Mouse (Mus musculus) liver, adult 2 months (tissue): ENCODE measurements at regions not wholly inside any gene's neighbourhood (a gene's known extent, or its start where the extent isn't known, plus 50 kb on each side); places are given as distances from the start of the nearest gene placed in this dataset.

Source experiments
- DNase-seq: peaks from one replicate; pipeline ENCODE4 v3.0.0-alpha.2; 2011; ENCODE audit warnings: low read depth, low spot score; ENCODE audit errors: extremely low read depth
- H3K27ac ChIP-seq: fragments of 200-500 bp; replicated peaks from 2 replicates; pipeline ENCODE4 v1.5.1; 2012; ENCODE audit warnings: low read depth, mild to moderate bottlenecking, control low read depth, inconsistent platforms, low read length; ENCODE audit not compliant: insufficient read depth
- H3K27me3 ChIP-seq: fragments of 200-500 bp; 2 replicates; pipeline ENCODE4 v1.6.1; 2012; ENCODE audit warnings: mild to moderate bottlenecking, moderate library complexity, low read length, inconsistent platforms; ENCODE audit not compliant: control insufficient read depth, insufficient read depth
- H3K36me3 ChIP-seq: fragments of 200-500 bp; 2 replicates; pipeline ENCODE4 v1.6.1; 2012; ENCODE audit warnings: low read length, inconsistent platforms; ENCODE audit not compliant: control insufficient read depth, insufficient read depth
- H3K4me1 ChIP-seq: fragments of 200-500 bp; 2 replicates; pipeline ENCODE4 v1.6.1; 2011; ENCODE audit warnings: low read length; ENCODE audit not compliant: control insufficient read depth, insufficient read depth
- H3K4me3 ChIP-seq: fragments of 200-500 bp; 2 replicates; pipeline ENCODE4 v1.5.1; 2011; ENCODE audit warnings: low read depth, mild to moderate bottlenecking, control low read depth, low read length, moderate library complexity; ENCODE audit not compliant: insufficient read depth
- H3K79me2 ChIP-seq: fragments of 200-500 bp; 2 replicates; pipeline ENCODE4 v1.6.1; 2012; ENCODE audit warnings: inconsistent platforms, mild to moderate bottlenecking, low read length, moderate library complexity; ENCODE audit not compliant: control insufficient read depth, insufficient read depth
- H3K9ac ChIP-seq: fragments of 200-500 bp; 2 replicates; pipeline ENCODE4 v1.6.1; 2012; ENCODE audit warnings: low read depth, mild to moderate bottlenecking, control low read depth, inconsistent platforms, low read length
- CTCF ChIP-seq: fragments of 200-500 bp; IDR thresholded peaks from 2 replicates; pipeline ENCODE4 v1.5.1; 2011; ENCODE audit warnings: low read depth, low read length, control low read depth
- POLR2A ChIP-seq: fragments of 200-500 bp; IDR thresholded peaks from 2 replicates; pipeline ENCODE4 v1.6.1; 2011; ENCODE audit warnings: low read length, control low read depth; ENCODE audit not compliant: insufficient read depth; ENCODE audit errors: extremely low read depth
- WGBS: fragments of 180-500 bp; shearing (Covaris S2); methylation state at CpG from one replicate; pipeline ENCODE4 v1.1.7; 2018; 5-methylcytosine and 5-hydroxymethylcytosine counted together

DNA sequence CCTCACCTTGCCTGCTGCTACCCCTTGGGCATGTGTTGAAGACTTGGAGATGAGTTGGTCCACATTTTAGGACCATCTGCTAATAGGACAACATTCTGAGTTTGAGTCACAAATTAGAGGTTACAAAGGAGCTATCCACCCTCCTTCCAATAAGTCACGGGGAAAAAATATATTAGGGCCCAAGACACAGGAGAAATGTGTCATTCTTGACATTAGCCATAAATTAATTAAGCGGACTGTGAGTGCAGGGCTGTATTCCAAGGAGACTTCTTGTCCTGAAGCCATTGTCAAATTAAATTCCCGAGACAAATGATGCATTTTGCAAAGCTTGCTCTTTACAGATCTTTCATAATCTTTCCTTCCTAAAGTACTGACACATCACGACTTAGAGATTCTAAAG lies 79.2 kb downstream of the 1700020N01Rik start:
- WGBS: 83% methylated on average over 4 of the region's 4 CpGs

DNA sequence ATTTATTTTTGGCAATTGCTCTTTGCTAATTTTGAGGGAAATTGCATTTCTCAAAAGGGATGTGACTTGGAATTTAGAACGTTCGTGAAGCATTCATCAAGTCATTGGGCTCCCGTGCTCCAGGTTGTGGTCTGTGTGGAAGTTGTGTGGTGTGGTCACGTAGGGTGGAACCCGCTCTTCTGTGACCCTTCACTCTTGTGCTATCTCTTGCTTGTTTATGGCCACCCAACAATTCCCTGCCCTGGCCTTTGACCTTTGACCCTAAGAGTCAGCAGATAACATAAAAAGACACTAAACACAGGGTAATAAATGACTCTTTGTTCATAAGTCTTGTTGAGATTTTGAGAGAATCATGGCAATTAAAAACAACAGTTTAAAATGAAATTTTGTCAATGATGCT lies 79.7 kb downstream of the 1700020N01Rik start:
- Histone ChIP-seq H3K9ac (no peak overlapping the region), H3K36me3 (no peaks in the 10 kb centered on the region), H3K4me3 (no peak overlapping the region), H3K27me3 (no peaks in the 10 kb centered on the region), H3K27ac (no peak overlapping the region), H3K79me2 (no peaks in the 10 kb centered on the region), H3K4me1 (no peaks in the 10 kb centered on the region)
- no peak for DNase-seq
- TF ChIP-seq CTCF (no peak), POLR2A (no peak)
- 70% methylated on average over 5 of the region's 5 CpGs for WGBS

More for the DNA sequence above, 79.2 kb downstream of the 1700020N01Rik start:
- Histone ChIP-seq H3K27ac (no peak overlapping the region), H3K4me1 (no peaks in the 10 kb centered on the region), H3K27me3 (no peaks in the 10 kb centered on the region), H3K36me3 (no peaks in the 10 kb centered on the region), H3K4me3 (no peak overlapping the region), H3K9ac (no peak overlapping the region), H3K79me2 (no peaks in the 10 kb centered on the region)
- no peak for TF ChIP-seq POLR2A
- TF ChIP-seq CTCF: no peak
- DNase-seq: no peak

DNA sequence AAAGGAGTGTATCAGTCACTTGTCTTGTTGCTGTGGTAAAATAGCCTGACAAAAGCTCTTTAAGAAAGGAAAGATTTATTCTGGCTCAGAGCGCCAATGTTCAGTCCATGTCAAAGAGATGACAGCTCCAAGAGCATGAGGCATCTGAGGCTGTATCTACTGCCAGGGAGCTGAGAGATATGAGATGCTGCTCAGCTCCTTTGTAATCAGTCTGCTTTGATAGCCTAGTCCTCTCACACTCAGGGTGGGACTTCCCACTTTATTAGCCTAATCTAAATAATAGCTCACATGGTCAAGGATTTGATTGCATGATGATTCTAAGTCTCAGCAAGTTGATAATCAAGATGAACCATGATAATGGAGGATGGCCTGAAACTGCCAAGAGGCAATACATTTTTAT lies 80.9 kb downstream of the 1700020N01Rik start:
- Histone ChIP-seq H3K27ac (no peak overlapping the region), H3K79me2 (no peaks in the 10 kb centered on the region), H3K27me3 (no peaks in the 10 kb centered on the region), H3K4me1 (0 out of 2 replicates have a peak, but pooled peaks cover 3% of the 10 kb centered on the region), H3K9ac (no peak overlapping the region), H3K36me3 (no peaks in the 10 kb centered on the region), H3K4me3 (no peak overlapping the region)
- DNase-seq: no peak
- TF ChIP-seq CTCF: no peak
- TF ChIP-seq POLR2A: no peak
- WGBS: 94% methylated on average over 1 of the region's 1 CpGs

DNA sequence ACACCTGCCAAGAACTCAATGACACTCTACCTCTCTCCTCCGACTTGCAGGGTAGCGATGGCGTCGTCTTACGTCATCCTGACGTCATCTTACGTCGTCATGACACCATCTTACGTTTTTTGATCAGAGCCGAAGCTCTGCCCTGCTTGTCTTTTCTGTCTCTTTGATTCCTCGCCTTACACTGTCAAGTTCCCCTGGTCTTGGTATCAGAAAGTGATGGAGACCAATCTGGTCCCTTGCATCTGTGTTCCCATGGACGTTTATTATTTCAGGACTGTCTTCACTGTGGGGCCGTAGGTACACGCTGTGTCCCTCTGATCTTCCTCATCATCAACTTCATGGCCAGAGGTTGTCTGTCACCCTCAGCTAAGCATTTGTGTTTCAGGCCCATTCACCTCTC lies 82.8 kb downstream of the 1700020N01Rik start:
- H3K4me1 ChIP-seq: 0 out of 2 replicates have a peak, but pooled peaks cover 5% of the 10 kb centered on the region
- H3K4me3 ChIP-seq: no peak overlapping the region
- no peak overlapping the region for H3K27ac ChIP-seq
- DNase-seq: no peak
- 98% methylated on average over 14 of the region's 14 CpGs for WGBS
- H3K9ac ChIP-seq: no peak overlapping the region
- TF ChIP-seq CTCF (no peak), POLR2A (no peak)
- H3K79me2 ChIP-seq: no peaks in the 10 kb centered on the region
- no peaks in the 10 kb centered on the region for H3K27me3 ChIP-seq
- H3K36me3 ChIP-seq: no peaks in the 10 kb centered on the region

DNA sequence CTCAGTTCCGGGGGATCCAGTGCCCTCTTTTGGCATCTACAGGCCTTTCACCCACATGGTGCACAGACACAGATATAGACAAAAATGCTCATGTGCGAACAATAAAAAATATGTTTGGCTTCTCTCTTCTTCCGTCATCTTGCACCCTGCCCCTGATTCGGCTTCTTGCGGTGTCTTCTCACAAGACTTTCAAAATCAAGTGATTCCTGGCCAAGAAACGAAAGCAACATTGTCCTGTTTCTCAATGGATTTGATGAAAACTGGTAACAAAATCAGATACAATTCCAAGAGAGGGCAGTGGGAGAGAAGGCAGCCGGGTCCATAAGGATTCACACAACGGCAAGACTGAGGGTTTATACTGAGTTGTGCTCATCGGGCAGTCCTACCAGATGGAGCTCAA lies 85.0 kb downstream of the 1700020N01Rik start:
- DNase-seq: no peak
- TF ChIP-seq POLR2A (no peak), CTCF (no peak)
- Histone ChIP-seq H3K36me3 (no peaks in the 10 kb centered on the region), H3K27me3 (no peaks in the 10 kb centered on the region), H3K4me1 (0 out of 2 replicates have a peak, but pooled peaks cover 5% of the 10 kb centered on the region), H3K4me3 (no peak overlapping the region), H3K79me2 (no peaks in the 10 kb centered on the region), H3K9ac (no peak overlapping the region), H3K27ac (no peak overlapping the region)
- 94% methylated on average over 9 of the region's 9 CpGs for WGBS

DNA sequence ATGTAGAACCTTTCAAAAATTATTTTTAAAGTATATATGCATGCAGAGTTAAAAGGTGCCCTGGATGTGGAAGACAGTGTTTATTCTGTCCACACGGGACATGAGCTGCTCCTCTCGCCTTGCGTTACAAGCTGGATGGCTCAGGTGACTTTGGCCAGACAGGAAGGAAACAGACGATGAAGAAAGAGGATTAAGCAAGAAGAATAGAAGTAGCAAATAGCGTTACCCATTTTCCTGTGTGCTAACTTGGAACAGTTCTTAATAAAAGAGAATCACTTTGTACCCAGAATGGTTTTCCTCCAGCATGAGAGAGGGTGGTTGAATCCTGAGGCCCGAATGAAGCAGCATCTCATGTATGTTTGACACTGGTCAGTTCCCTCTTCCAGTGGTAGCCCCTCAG lies 85.4 kb downstream of the 1700020N01Rik start:
- H3K36me3 ChIP-seq: no peaks in the 10 kb centered on the region
- H3K27ac ChIP-seq: no peak overlapping the region
- no peak overlapping the region for H3K9ac ChIP-seq
- no peak for DNase-seq
- H3K27me3 ChIP-seq: no peaks in the 10 kb centered on the region
- 53% methylated on average over 6 of the region's 6 CpGs for WGBS
- 0 out of 2 replicates have a peak, but pooled peaks cover 5% of the 10 kb centered on the region for H3K4me1 ChIP-seq
- no peak for TF ChIP-seq POLR2A
- TF ChIP-seq CTCF: no peak
- no peaks in the 10 kb centered on the region for H3K79me2 ChIP-seq
- no peak overlapping the region for H3K4me3 ChIP-seq
